Mouse (Mus musculus) activated CD4-positive, CD25-positive, alpha-beta regulatory T cell, adult 4 months (primary cell): ENCODE measurements around the gene Wdr74. TPM values are rescaled to one million over a fixed set of nuclear protein-coding genes. Genes with fewer than 3 reads are reported as not detected.
"Not testable (repeated sequence)": the region's sequence is repeated elsewhere in the genome, so short reads cannot be mapped to it uniquely, and the experiment has no call there.

ENCODE experiments used
- ATAC-seq: one replicate; pipeline ENCODE4 v1.8.0; 2017
- polyA plus RNA-seq, 2 experiments: library from polyadenylated mRNA; unstranded; fragments of 100-300 nt; shearing (Covaris generic); gene quantifications; one replicate each; pipeline ENCODE4 v1.2.1; 2017

The Wdr74 gene
- polyA plus RNA-seq, 2 experiments from 2014 or later, result 43.3 to 70.5 TPM

DNA sequence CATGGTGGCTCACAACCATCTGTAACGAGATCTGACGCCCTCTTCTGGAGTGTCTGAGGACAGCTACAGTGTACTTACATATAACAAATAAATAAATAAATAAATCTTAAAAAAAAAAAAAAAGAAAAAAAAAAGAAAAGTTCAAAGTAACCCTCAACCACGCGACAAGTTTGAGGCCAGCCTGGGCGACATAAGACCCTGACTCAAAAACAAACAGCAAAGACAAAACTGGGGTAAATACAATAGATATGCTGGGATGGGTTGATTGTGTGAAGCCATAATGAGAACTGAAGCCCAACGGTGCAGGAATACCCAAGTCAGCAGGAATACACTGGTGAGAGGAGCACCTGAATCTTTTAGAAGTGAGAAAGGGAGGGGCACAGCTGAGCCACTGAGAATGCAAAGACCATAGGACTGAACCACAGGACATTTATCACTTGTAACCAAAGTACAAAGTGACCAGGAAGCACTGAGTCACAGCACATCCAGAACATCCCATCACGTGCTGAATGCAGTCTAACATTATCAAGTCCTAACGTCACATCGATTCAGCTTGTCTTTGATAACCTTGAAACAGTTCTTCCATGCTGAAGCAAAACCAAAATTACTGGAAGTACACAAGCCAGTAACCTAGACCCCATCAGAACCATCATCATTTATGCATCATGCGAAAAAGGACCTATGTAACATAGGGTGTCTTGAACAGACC is 18.7 kb upstream of the Wdr74 start:
- no peak for ATAC-seq

DNA sequence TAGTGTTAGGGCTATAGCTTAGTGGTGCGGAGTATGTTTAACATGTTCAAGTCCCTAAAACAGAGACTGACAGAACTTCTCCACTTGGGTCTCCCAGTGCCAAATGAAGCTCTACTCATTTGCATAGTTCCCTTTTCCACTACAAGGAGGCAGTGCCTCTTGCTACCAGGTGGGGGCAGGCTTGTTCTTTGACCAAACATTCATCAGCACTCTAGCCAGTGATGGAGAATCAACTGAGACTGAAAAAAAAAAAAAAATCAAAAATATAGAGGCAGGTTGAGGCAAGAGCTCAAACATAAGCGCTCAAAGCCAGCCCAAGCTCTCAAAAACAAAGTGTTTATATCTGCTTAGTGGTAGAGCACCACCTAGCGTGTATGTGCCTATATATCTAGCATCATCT is 17.3 kb upstream of the Wdr74 start:
- ATAC-seq, result peak; percentile 24

DNA sequence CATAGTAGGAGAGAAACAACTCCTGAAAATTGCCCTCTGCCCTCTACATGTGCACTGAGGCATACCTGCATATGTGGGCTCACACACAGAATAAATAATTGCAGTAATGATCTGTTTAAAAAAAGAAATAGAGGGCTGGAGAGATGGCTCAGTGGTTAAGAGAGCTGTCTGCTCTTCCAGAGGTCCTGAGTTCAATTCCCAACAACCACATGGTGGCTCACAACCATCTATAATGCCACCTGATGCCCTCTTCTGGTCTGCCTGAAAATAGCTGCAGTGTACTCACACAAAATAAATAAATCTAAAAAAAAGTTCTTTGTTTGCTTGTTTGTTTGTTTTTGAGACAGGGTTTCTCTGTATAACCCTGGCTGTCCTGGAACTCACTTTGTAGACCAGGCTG is 16.6 kb upstream of the Wdr74 start:
- not testable (repeated sequence) for ATAC-seq

GRCm38 (mm10) chr19:8721378-8721777 is 14.2 kb upstream of the Wdr74 start:
- ATAC-seq, result no peak

GRCm38 (mm10) chr19:8722021-8722420 is 13.6 kb upstream of the Wdr74 start:
- no peak for ATAC-seq

- ATAC-seq, result no peak
These were observed 13.1 kb upstream of the Wdr74 start for GRCm38 (mm10) chr19:8722559-8722906.

GRCm38 (mm10) chr19:8722907-8723573 is 12.6 kb upstream of the Wdr74 start, which contains the start of gene Slc3a2:
Slc3a2 (minus strand) TSS chr19:8723369.
- ATAC-seq, result peak; percentile 89

DNA sequence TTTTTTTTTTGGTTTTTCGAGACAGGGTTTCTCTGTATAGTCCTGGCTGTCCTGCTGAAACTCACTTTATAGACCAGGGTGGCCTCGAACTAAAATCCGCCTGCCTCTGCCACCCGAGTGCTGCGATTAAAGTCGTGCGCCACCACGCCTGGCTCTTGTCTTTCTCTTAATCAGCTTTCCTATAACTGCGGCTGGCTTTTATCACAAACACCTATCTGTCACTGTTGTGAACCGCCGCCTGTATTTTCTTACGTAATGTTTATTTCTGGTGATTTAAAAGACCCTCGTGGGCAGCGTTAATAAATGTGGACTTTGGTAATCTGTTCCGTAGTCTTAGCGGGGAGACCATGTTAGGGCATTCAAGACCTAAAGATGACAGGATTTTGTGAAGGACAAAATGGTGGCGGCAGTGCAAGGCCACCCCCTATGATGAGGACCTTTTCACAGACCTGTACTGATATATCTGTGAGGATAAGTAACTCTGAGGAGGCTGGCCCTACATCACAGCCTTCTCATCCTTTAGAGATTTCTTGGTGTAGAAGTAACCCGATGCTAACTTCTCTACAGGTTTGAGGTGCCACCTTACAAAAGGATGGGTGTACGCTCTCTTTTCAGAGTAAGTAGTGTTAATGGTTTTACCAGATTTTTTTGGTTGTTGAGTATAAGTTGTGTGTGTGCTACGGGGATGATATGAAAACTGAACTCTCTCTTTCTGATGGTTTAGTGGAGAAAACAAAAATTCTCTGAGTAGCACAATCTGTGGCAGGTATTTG is 11.9 kb upstream of the Wdr74 start:
- ATAC-seq, result no peak

DNA sequence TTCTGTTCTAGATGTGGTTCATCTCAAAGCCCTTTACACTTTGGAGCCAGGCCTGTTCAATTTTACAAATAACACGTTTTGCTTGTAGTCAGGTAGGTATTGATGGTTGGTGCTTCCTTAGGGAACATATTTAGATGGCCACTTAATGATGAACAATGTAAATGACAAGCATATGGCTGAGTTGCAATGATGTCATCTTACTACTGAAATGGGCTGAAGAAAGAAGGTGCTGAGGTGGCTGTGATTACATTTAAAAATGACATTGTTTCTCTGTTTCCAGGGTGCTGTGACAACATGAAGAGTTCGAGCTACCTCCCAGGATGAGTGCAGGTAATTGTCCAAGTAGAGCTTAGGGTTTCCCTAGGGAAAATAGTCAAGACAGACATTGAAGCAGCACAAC is 11.2 kb upstream of the Wdr74 start:
- no peak for ATAC-seq

DNA sequence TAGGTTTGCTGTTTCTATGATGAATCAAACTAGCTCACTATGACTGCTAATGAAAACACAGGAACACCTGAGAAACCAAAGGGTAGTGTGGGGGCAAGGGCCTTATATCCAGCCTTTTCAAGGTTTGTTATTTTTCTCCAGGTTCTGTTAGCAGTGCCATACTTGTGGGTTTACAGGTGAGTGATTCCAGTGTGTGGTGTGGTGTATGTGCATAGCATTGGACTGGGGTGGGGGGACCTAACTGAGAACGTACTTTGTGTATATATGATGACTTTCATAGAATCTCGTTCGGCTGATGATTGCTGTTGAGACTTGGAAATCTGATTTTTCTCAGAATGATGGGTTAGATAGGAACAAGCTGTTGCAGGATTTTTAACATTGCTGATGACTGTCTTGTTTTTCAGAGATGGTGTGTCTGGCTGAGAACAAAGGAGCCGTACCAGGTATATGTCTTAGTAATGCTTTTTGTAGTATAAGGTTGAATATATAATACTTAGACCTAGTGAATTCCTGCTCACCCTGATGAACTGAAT is 10.5 kb upstream of the Wdr74 start:
- ATAC-seq, result no peak

DNA sequence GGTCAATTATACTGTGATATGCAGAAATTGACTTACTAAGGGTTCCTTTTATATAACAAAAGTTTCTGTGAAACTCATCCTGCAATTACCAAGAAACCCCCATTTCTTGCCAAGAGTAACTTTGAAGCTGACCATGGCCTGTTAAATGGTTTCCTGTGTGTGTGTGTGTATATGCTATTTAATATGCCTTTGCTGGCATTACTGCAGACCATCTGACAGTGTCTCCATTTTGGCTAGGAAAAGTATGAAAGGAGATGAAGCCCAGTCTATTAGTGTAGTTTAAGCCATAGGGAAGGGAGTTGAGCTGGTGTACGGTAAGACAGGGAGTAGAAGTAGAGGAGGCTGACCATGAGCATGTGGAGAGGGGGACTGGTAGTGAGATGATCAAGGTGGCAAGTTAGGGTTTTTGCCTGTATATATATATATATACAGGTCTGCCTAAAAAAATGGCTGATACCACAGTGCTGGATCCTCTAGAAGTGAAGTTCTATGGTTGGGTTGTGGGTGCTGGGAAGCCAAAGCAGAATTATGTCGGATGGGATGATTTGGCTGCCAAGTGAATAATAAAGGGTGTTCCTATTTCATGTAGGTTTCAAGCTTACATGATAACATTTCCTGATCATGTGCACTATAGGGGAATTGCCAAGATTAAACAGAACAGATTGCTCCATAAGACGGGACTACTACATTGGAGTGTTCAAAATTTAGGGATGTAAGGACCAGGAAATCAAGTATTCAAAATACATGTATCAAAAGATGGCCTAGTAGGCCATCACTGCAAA is 8.8 kb upstream of the Wdr74 start:
- no peak for ATAC-seq

DNA sequence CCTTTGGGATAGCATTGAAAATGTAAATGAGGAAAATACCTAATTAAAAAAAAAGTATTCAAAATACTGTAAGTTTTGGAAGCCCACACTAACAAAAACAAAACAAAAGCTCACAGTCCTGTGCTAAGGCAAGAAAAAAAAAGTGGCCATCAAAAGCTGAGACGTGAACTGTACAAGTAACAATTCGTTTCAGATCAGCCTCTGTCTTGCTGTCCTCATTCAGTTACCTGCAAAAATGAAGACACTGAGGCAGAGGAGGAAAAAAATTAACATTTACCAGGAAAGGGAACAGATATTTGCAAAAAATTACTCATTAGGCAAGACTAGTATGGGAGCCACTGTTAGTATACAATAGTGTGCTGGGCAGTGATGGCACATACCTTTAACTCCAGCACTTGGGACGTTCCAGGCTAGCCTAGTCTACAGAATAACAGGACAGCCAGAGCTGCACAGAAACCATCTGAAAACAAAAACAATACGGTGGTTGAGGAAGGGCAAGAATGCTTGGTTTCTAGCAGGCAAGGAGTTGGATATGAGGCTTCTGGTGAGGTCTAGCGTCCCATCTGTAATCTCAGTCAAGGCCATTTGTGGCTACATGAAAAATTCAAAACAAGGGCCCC is 8.0 kb upstream of the Wdr74 start:
- ATAC-seq, result no peak

DNA sequence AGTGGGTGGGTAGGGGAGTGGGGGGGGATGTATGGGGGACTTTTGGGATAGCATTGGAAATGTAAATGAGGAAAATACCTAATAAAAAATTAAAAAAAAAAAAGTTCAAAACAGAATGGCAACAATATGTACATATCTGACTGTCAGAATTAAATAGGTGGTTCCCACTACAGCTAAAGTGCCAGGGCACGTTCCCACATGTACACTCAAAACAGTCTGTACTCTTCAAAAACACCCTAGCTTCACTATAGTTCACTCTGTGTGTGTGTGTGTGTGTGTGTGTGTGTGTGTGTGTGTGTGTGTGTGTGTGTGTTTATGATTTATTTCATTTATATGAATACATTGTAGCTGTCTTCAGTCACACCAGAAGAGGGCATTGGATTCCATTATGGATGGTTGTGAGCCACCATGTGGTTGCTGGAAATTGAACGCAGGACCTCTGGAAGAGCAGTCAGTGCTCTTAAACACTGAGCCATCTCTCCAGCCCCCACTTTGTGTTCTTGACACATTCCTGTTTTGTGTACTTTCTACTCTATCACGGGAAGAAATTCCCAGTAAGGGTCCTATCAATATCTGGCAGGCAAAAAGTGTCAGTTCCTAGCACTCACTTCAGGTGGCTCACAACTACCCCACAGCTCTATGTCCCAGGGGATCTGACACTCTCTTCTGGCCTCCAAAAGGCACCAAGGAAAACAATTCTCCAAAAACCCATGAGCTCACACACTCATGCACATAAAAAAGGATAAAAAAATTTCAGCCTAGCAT is 7.1 kb upstream of the Wdr74 start:
- ATAC-seq, result not testable (repeated sequence)

DNA sequence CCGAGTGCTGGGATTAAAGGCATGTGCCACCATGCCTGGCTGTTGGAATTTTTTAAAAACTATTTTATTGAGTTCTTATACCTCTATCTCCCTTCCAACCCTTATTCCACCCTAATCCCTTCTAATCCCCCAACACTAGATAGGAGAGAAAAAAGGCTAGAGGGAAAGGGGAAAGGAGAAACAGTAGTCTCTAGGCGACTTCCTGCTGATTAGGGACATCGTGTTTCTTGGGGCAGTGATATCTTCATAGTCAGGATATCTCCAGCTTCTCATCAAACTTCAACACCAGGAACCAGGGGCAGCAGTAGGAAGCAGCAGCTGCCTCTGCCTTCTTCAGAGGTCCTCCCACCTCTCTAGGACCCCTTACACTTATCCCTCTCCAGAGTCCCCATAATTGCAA is 1.3 kb upstream of the Wdr74 start:
- no peak for ATAC-seq

DNA sequence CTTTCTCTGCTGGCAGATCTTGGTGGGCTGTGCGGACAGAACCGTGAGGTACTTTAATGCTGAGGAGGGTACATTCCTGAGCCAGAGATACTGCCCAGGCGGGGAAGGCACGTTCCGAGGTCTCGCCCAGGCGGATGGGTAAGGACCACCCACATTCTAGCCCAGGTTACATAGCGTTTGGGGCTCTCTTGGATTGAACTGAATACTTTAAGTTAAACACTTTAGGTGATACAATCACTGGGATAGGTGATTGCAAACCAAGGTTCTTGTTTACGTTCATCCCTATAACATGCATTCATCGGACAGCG is 487 bp downstream of the Wdr74 start:
- peak; percentile 24 for ATAC-seq

DNA sequence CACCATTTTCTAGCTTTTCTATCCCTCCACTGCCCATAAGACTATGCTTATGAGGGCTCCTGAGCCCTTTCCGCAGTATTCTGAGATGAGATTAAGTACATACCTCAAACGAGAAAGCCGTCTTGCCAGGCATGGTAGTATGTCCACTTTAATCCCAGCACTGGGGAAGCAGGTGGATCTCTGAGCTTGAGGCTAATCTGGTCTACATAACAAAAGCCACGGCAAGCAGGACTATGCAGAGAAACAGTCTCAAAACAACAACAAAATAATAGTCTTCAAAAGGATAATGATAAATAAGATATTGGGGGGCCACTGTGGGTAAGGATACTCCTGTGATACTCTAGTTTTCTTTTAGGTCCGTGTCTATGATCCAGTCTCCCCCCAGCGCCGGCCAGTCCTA is 3.3 kb downstream of the Wdr74 start:
- ATAC-seq, result no peak

GRCm38 (mm10) chr19:8739646-8740045 is 4.0 kb downstream of the Wdr74 start:
- no peak for ATAC-seq

- no peak for ATAC-seq
These were observed 5.0 kb downstream of the Wdr74 start, which contains the start of gene 1700092M07Rik for GRCm38 (mm10) chr19:8740603-8741002. 1700092M07Rik (plus strand) TSS chr19:8740718.

- ATAC-seq, result peak; percentile 97
These were observed 5.7 kb downstream of the Wdr74 start, which contains the start of gene Stx5a for GRCm38 (mm10) chr19:8741243-8741869. Stx5a (plus strand) TSS chr19:8741413.

- no peak for ATAC-seq
These were observed 6.5 kb downstream of the Wdr74 start for GRCm38 (mm10) chr19:8742176-8742575.

DNA sequence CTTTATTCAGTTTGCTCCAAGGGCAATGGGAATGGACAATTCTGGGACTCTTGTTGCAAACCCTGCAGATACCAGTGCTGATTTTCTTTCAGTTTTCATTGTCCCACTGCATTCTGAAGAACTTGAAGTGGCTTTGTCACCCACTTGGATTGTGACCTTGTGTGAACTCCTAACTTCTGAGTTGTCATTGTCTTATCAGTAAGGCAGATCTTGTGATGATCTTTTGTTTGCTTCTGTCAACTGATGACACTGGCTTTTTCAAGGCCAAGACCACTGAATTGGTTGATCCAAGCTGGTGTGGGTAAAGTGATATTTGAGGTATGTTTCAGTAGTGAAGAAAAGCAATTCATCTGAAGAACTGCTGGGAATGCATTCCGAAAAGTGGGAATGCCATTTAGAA is 9.8 kb downstream of the Wdr74 start:
- ATAC-seq, result no peak
